Mouse (Mus musculus) bone marrow, adult 2 months (tissue): ENCODE measurements around the gene Prl4a1. TPM values are rescaled to one million over a fixed set of nuclear protein-coding genes. Genes with fewer than 3 reads are reported as not detected.
"Not testable (repeated sequence)": the region's sequence is repeated elsewhere in the genome, so short reads cannot be mapped to it uniquely, and the experiment has no call there.

Experiments used
- H3K27ac ChIP-seq: fragments of 200-500 bp; 2 replicates; pipeline ENCODE4 v1.5.1; 2012; ENCODE audit warnings: low read depth, mild to moderate bottlenecking, control low read depth, inconsistent platforms, low read length; ENCODE audit not compliant: control insufficient read depth, poor library complexity, insufficient read depth
- H3K4me1 ChIP-seq: fragments of 200-500 bp; 2 replicates; pipeline ENCODE4 v1.6.1; 2011; ENCODE audit warnings: low read length; ENCODE audit not compliant: control insufficient read depth, insufficient read depth
- H3K4me3 ChIP-seq: fragments of 200-500 bp; replicated peaks from 2 replicates; pipeline ENCODE3; 2011; ENCODE audit warnings: mild to moderate bottlenecking, low read depth, low read length, control low read depth; ENCODE audit not compliant: control insufficient read depth
- CTCF ChIP-seq: fragments of 200-500 bp; IDR thresholded peaks from 2 replicates; pipeline ENCODE4 v1.5.1; 2011; ENCODE audit warnings: low read length, control low read depth; ENCODE audit not compliant: control insufficient read depth, insufficient read depth
- POLR2A ChIP-seq: fragments of 200-500 bp; IDR thresholded peaks from 2 replicates; pipeline ENCODE4 v1.6.1; 2011; ENCODE audit warnings: low read depth, mild to moderate bottlenecking, control low read depth, low read length, borderline replicate concordance; ENCODE audit not compliant: control insufficient read depth
- WGBS: fragments of 180-500 bp; shearing (Covaris S2); methylation state at CpG from one replicate; pipeline ENCODE4 v1.1.7; 2018; 5-methylcytosine and 5-hydroxymethylcytosine counted together
- polyA plus RNA-seq: library from polyadenylated mRNA; stranded (reverse); fragments of >200 nt; gene quantifications from 2 replicates; pipeline ENCODE4 v1.2.4, GENCODE M21; 2011; ENCODE audit warnings: low replicate concordance; ENCODE audit not compliant: missing spikeins, insufficient read depth, insufficient read length

The Prl4a1 gene
- not detected in 2 replicates for polyA plus RNA-seq

- no peaks in the 10 kb centered on the region for H3K4me1 ChIP-seq
- WGBS = 82% methylated on average over 3 of the region's 3 CpGs
- no peak for TF ChIP-seq POLR2A
- no peak for TF ChIP-seq CTCF
- H3K4me3 ChIP-seq = no peak within 1 kb of the TSS
- H3K27ac ChIP-seq = no peak within 1 kb of the TSS
Observed at GRCm38 (mm10) chr13:28015912-28016311, at the start of gene Prl4a1. Gene Prl4a1, plus strand, starts transcription at chr13:28016212.

- no peak overlapping the region for H3K27ac ChIP-seq
- 77% methylated on average over 1 of the region's 1 CpGs for WGBS
- no peak overlapping the region for H3K4me3 ChIP-seq
- TF ChIP-seq CTCF (no peak), POLR2A (no peak)
- no peaks in the 10 kb centered on the region for H3K4me1 ChIP-seq
Observed at GRCm38 (mm10) chr13:27972931-27973330, 43.1 kb upstream of the Prl4a1 start.

- 74% methylated on average over 2 of the region's 2 CpGs for WGBS
- not testable (repeated sequence) for H3K4me1 ChIP-seq
Observed at GRCm38 (mm10) chr13:27974281-27974680, 41.7 kb upstream of the Prl4a1 start.

GRCm38 (mm10) chr13:27977646-27978045, 38.4 kb upstream of the Prl4a1 start:
- Histone ChIP-seq H3K4me3 (no peak overlapping the region), H3K27ac (no peak overlapping the region), H3K4me1 (no peaks in the 10 kb centered on the region)
- 89% methylated on average over 2 of the region's 2 CpGs for WGBS
- no peak for TF ChIP-seq CTCF
- no peak for TF ChIP-seq POLR2A

More at GRCm38 (mm10) chr13:27974281-27974680, 41.7 kb upstream of the Prl4a1 start:
- not testable (repeated sequence) for H3K4me3 ChIP-seq, H3K27ac ChIP-seq

- WGBS = 74% methylated on average over 3 of the region's 3 CpGs
- not testable (repeated sequence) for H3K4me1 ChIP-seq, H3K27ac ChIP-seq, H3K4me3 ChIP-seq
Observed at GRCm38 (mm10) chr13:27996557-27996956, 19.5 kb upstream of the Prl4a1 start.

GRCm38 (mm10) chr13:28029330-28029729, 13.3 kb downstream of the Prl4a1 start:
- no peak overlapping the region for H3K4me3 ChIP-seq
- TF ChIP-seq CTCF (no peak), POLR2A (no peak)
- no peaks in the 10 kb centered on the region for H3K4me1 ChIP-seq
- no peak overlapping the region for H3K27ac ChIP-seq

- no peaks in the 10 kb centered on the region for H3K4me1 ChIP-seq
- TF ChIP-seq POLR2A = no peak
- no peak for TF ChIP-seq CTCF
- H3K27ac ChIP-seq = no peak overlapping the region
- no peak overlapping the region for H3K4me3 ChIP-seq
- 89% methylated on average over 3 of the region's 3 CpGs for WGBS
Observed at GRCm38 (mm10) chr13:28069315-28069714, 53.3 kb downstream of the Prl4a1 start.

Other genes with a start within 250 kb of the Prl4a1 start
- gene Prl7c1, start 235.4 kb upstream of the Prl4a1 start, polyA plus RNA-seq = not detected in 2 replicates
- gene Prl2a1, start 214.6 kb upstream of the Prl4a1 start, polyA plus RNA-seq = not detected in 2 replicates
- gene Prl2c1, start 166.9 kb upstream of the Prl4a1 start, polyA plus RNA-seq = not detected in 2 replicates
- not detected in 2 replicates for gene Prl5a1, start 126.3 kb downstream of the Prl4a1 start, polyA plus RNA-seq
- not detected in 2 replicates for gene Gm11361, start 241.3 kb downstream of the Prl4a1 start, polyA plus RNA-seq